Mouse (Mus musculus) brain, embryonic 14.5 days (tissue): ENCODE data around the gene Wdr53.

Source experiments
- CTCF ChIP-seq: fragments of 200-500 bp; IDR thresholded peaks from 2 replicates; pipeline ENCODE4 v1.5.1; 2012; ENCODE audit warnings: inconsistent platforms, mild to moderate bottlenecking, moderate library complexity, borderline replicate concordance; ENCODE audit not compliant: insufficient read depth, insufficient read length; ENCODE audit errors: extremely low read depth
- POLR2A ChIP-seq: fragments of 200-500 bp; IDR thresholded peaks from 2 replicates; pipeline ENCODE4 v1.6.1; 2012; ENCODE audit warnings: mild to moderate bottlenecking, inconsistent platforms, borderline replicate concordance; ENCODE audit not compliant: poor library complexity, insufficient read depth, insufficient read length, severe bottlenecking; ENCODE audit errors: extremely low read depth

- TF ChIP-seq CTCF, result no peak
- TF ChIP-seq POLR2A, result no peak
Observed at GRCm38 (mm10) chr16:32282608-32283007, 35.6 kb downstream of the Wdr53 start.
